In the genomic region with DNA sequence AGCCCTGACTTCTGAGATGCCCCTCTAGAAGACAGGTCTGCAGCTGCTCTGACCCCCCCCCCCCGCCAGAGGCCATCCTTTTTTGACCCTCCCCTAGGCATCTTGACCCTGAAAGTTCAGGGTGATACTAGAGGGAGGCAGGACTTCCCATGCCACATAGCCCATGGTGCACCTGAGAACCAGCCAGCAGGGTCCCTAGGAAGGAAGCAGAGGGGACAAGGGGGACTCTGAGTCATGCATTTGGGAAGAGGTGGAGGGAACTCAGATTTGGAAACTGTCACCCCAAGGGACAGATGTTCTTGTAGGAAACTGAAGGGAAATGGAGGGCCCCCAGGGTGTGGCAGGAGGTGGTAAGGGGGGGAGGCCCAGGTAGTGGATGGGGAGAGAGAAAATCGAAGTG, we compare ENCODE assay signal across 14 mouse cellular contexts. TPM values are rescaled to one million over a fixed set of nuclear protein-coding genes. Genes with fewer than 3 reads are reported as not detected.
DNase-seq lines count a peak whose midpoint lies in the region; ATAC-seq and TF ChIP-seq lines count a peak whose summit lies in the region.
"Had no signal": no experiment of that assay in that cellular context is flagged by ENCODE, and none has a peak within 500 bp of the region (broad histone marks: within the 10 kb centered on the region; RNA-seq: fewer than 3 reads in every experiment).

No protein-coding gene starts in this region.

- H3K4me2 ChIP-seq in forebrain, postnatal 0 days (ENCODE audit: low read depth): no peak overlapping the region
- H3K4me2 ChIP-seq in midbrain, embryonic 14.5 days (ENCODE audit: low read length): peak overlapping the region; percentile 60
- no peak overlapping the region for H3K4me2 ChIP-seq in kidney, embryonic 16.5 days (replicated peaks; ENCODE audit: low read depth, low read length)

- H3K36me3 ChIP-seq in heart, embryonic 10.5 days: no peaks in the 10 kb centered on the region
- no peaks in the 10 kb centered on the region; the same call in 1 of the 2 replicates for H3K36me3 ChIP-seq in forebrain, postnatal 0 days (ENCODE audit: insufficient read depth)
- H3K36me3 ChIP-seq in midbrain, embryonic 14.5 days (ENCODE audit: control insufficient read depth, insufficient read depth, low read length): no peaks in the 10 kb centered on the region
- H3K36me3 ChIP-seq in kidney, embryonic 16.5 days (ENCODE audit: insufficient read depth, low read length): no peaks in the 10 kb centered on the region
- H3K36me3 ChIP-seq: embryonic facial prominence, embryonic 13.5 days had no signal

- intact Hi-C loops in heart, postnatal 36 days (cut with DNase I): loop anchor here (10.0 kb wide), 1 partner anchor 484 kb away; the partner anchor contains the start of gene Slc45a1

- H3K9ac ChIP-seq in forebrain, postnatal 0 days: 0 out of 2 replicates have a peak overlapping the region, but pooled peaks have one; percentile 35
- H3K9ac ChIP-seq in midbrain, embryonic 14.5 days (replicated peaks; ENCODE audit: low read length): no peak overlapping the region
- H3K9ac ChIP-seq in kidney, embryonic 16.5 days (replicated peaks; ENCODE audit: low read length): no peak overlapping the region
- H3K9ac ChIP-seq: liver, embryonic 14.5 days had no signal

- peaks cover 49% of the 10 kb centered on the region for H3K4me1 ChIP-seq in heart, embryonic 10.5 days
- peaks cover 8% of the 10 kb centered on the region for H3K4me1 ChIP-seq in cortical plate, adult 2 months (ENCODE audit: control insufficient read depth, insufficient read depth, low read length)
- H3K4me1 ChIP-seq in forebrain, postnatal 0 days (ENCODE audit: insufficient read depth): peaks cover 22% of the 10 kb centered on the region
- peaks cover 40% of the 10 kb centered on the region for H3K4me1 ChIP-seq in midbrain, embryonic 14.5 days (ENCODE audit: control insufficient read depth, insufficient read depth, low read length)
- peaks cover 14% of the 10 kb centered on the region for H3K4me1 ChIP-seq in kidney, embryonic 16.5 days (ENCODE audit: insufficient read depth, low read length)

- no peak overlapping the region for H3K4me3 ChIP-seq in heart, embryonic 10.5 days
- peak overlapping the region; percentile 9 for H3K4me3 ChIP-seq in cortical plate, adult 2 months (ENCODE audit: insufficient read depth, low read length)
- no peak overlapping the region for H3K4me3 ChIP-seq in forebrain, postnatal 0 days (ENCODE audit: low read depth, low read length)
- no peak overlapping the region for H3K4me3 ChIP-seq in midbrain, embryonic 14.5 days (replicated peaks; ENCODE audit: low read depth, low read length)
- no peak overlapping the region for H3K4me3 ChIP-seq in kidney, embryonic 16.5 days (ENCODE audit: low read length)

- H3K27ac ChIP-seq in heart, embryonic 10.5 days: peak overlapping the region; percentile 49; the same call in 1 of the 2 replicates
- H3K27ac ChIP-seq in cortical plate, adult 2 months (ENCODE audit: insufficient read depth, low read length): 0 out of 2 replicates have a peak overlapping the region, but pooled peaks have one; percentile 34
- peak overlapping the region; percentile 72 for H3K27ac ChIP-seq in forebrain, postnatal 0 days (ENCODE audit: low read depth, low read length)
- H3K27ac ChIP-seq in midbrain, embryonic 14.5 days (replicated peaks; ENCODE audit: low read depth, low read length): peak overlapping the region; percentile 97
- no peak overlapping the region for H3K27ac ChIP-seq in kidney, embryonic 16.5 days (ENCODE audit: low read length)
- H3K27ac ChIP-seq: embryonic facial prominence, embryonic 13.5 days; liver, embryonic 14.5 days; macrophage had no signal

- H3K9me3 ChIP-seq in heart, embryonic 10.5 days: no peaks in the 10 kb centered on the region
- H3K9me3 ChIP-seq in forebrain, postnatal 0 days (ENCODE audit: low read length): no peaks in the 10 kb centered on the region
- H3K9me3 ChIP-seq in midbrain, embryonic 14.5 days (ENCODE audit: control insufficient read depth, low read length): no peaks in the 10 kb centered on the region
- no peaks in the 10 kb centered on the region; the same call in 1 of the 2 replicates for H3K9me3 ChIP-seq in kidney, embryonic 16.5 days (ENCODE audit: low read length)
- H3K9me3 ChIP-seq: embryonic facial prominence, embryonic 13.5 days had no signal

- DNase-seq in heart, embryonic 10.5 days (ENCODE audit: low spot score): no peak
- no peak for DNase-seq in heart, postnatal 36 days
- no peak for DNase-seq in forebrain, postnatal 0 days
- no peak for DNase-seq in midbrain, embryonic 14.5 days
- no peak for DNase-seq in natural killer cell, adult 2 months (ENCODE audit: low spot score in 2 of 2)
- DNase-seq: spleen, adult 18-20 months had no signal

- no peak for ATAC-seq in forebrain, postnatal 0 days
- ATAC-seq in midbrain, embryonic 14.5 days (ENCODE audit: low FRiP score, low TSS enrichment): no peak
- no peak for ATAC-seq in megakaryocyte, adult 5-6 weeks (ENCODE audit: poor library complexity, severe bottlenecking)
- ATAC-seq in kidney, embryonic 16.5 days (ENCODE audit: low FRiP score, low TSS enrichment): no peak

- TF ChIP-seq CTCF in cortical plate, adult 2 months (IDR thresholded peaks at IDR 0.05; ENCODE audit: extremely low read depth, insufficient read depth, low read length): no peak
- TF ChIP-seq CTCF in forebrain, postnatal 0 days (IDR thresholded peaks at IDR 0.05; ENCODE audit: low read depth): no peak

- peaks cover 45% of the 10 kb centered on the region for H3K27me3 ChIP-seq in heart, embryonic 10.5 days (ENCODE audit: insufficient read depth, poor library complexity, severe bottlenecking)
- no peaks in the 10 kb centered on the region for H3K27me3 ChIP-seq in forebrain, postnatal 0 days (ENCODE audit: insufficient read depth, low read length)
- no peaks in the 10 kb centered on the region for H3K27me3 ChIP-seq in midbrain, embryonic 14.5 days (ENCODE audit: control insufficient read depth, insufficient read depth, low read length)
- H3K27me3 ChIP-seq in kidney, embryonic 16.5 days (ENCODE audit: insufficient read depth, low read length): peaks cover 19% of the 10 kb centered on the region

- WGBS in heart, embryonic 10.5 days: 30% methylated on average over 2 of the region's 2 CpGs
- 18% methylated on average over 2 of the region's 2 CpGs for WGBS in forebrain, postnatal 0 days
- 19% methylated on average over 2 of the region's 2 CpGs for WGBS in midbrain, embryonic 14.5 days
- WGBS in kidney, embryonic 16.5 days: 21% methylated on average over 2 of the region's 2 CpGs

- no peak for TF ChIP-seq POLR2A in cortical plate, adult 2 months (IDR thresholded peaks at IDR 0.05; ENCODE audit: extremely low read depth, insufficient read depth, low read length)

RNA-seq across cellular contexts. Expression of gene Gm13090, which starts 49.2 kb away (rescaled TPM):
- not detected in 2 replicates for polyA plus RNA-seq in heart, embryonic 10.5 days (2016; fragmentation: Nextera tagmentation; extraction: Ambion mirVana)
- not detected for total RNA-seq in heart, postnatal 36 days (2021)
- polyA plus RNA-seq in cortical plate, adult 2 months (2012; rRNA removed): not detected in 2 replicates
- total RNA-seq in forebrain, postnatal 0 days (2014; rRNA removed): not detected in 2 replicates
- not detected in 2 replicates for polyA plus RNA-seq in forebrain, postnatal 0 days (2015; fragmentation: Nextera tagmentation; extraction: Ambion mirVana)
- 0.50 TPM in 1 of 2 replicates, not detected in the other for polyA plus RNA-seq in midbrain, embryonic 14.5 days (2014; fragmentation: Nextera tagmentation; extraction: Ambion mirVana)
- not detected in 2 replicates for total RNA-seq in megakaryocyte, adult 5-6 weeks (2015)
- not detected in 2 replicates for total RNA-seq in megakaryocyte, adult 5-6 weeks (2017)
- not detected in 2 replicates for polyA plus RNA-seq in kidney, embryonic 16.5 days (2015; fragmentation: Nextera tagmentation; extraction: Ambion mirVana)
- total RNA-seq: left cerebral cortex, postnatal 14 days had no signal
- polyA plus RNA-seq: C2C12; embryonic facial prominence, embryonic 13.5 days; liver, embryonic 14.5 days; macrophage had no signal
